Mouse (Mus musculus): ENCODE results near the gene Pygo2.

DNA sequence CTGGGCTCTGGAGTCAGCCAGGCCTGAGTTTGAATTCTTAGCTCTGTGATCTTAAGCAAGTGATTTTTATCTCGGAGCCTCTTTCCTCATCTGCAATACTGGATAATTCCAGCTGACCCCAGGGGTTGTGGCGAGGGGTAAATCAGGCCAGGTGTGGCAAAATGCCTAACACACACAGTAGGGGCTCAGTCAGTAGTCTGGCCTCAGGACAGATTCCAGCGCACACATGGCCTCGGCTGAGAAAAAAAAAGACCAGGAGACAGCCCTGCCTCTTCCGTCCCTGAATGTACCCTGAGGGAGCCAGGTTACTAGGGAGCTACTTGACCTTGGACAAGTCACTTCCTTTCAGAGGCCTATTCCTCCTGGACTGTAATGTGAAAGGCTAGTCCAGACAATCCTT lies 47.1 kb upstream of the Pygo2 start:
- TF ChIP-seq EP300 (IDR thresholded peaks at IDR 0.05): no peak
- TF ChIP-seq CTCF (IDR thresholded peaks at IDR 0.05): no peak
